Mouse (Mus musculus) heart, postnatal 0 days (tissue): ENCODE results near the gene Tfpi. TPM values are rescaled to one million over a fixed set of nuclear protein-coding genes. Genes with fewer than 3 reads are reported as not detected.

ENCODE experiments used
- ATAC-seq: fragments of 200-750 bp; cut with Nextera tagmentation; 2 replicates; pipeline ENCODE4 v1.8.0; 2017; ENCODE audit warnings: low read depth, moderate number of reproducible peaks, moderate library complexity; ENCODE audit not compliant: insufficient read depth
- DNase-seq: peaks from one replicate; pipeline ENCODE4 v3.0.0-alpha.2; 2016; ENCODE audit warnings: low spot score
- H3K27ac ChIP-seq: fragments of 300-500 bp; sonication (generic); 2 replicates; pipeline ENCODE4 v1.5.1; 2014; ENCODE audit warnings: low read depth, mild to moderate bottlenecking
- H3K27me3 ChIP-seq: fragments of 300-500 bp; sonication (generic); 2 replicates; pipeline ENCODE4 v1.6.1; 2014; ENCODE audit warnings: low read length, mixed read lengths; ENCODE audit not compliant: control insufficient read depth, insufficient read depth
- H3K36me3 ChIP-seq: fragments of 300-500 bp; sonication (generic); replicated peaks from 2 replicates; pipeline ENCODE4 v1.6.1; 2014; ENCODE audit warnings: low read length, mixed read lengths; ENCODE audit not compliant: control insufficient read depth, insufficient read depth
- H3K4me1 ChIP-seq: fragments of 300-500 bp; sonication (generic); 2 replicates; pipeline ENCODE4 v1.6.1; 2014; ENCODE audit warnings: antibody characterized with exemption; ENCODE audit not compliant: control insufficient read depth, insufficient read depth
- H3K4me2 ChIP-seq: fragments of 300-500 bp; sonication (generic); 2 replicates; pipeline ENCODE4 v1.6.1; 2014; ENCODE audit warnings: low read depth, mild to moderate bottlenecking, low read length, moderate library complexity
- H3K4me3 ChIP-seq: fragments of 300-500 bp; sonication (generic); 2 replicates; pipeline ENCODE4 v1.5.1; 2014; ENCODE audit warnings: low read depth, low read length
- H3K9ac ChIP-seq: fragments of 300-500 bp; sonication (generic); replicated peaks from 2 replicates; pipeline ENCODE4 v1.6.1; 2014; ENCODE audit warnings: low read depth, low read length, mixed read lengths
- H3K9me3 ChIP-seq: fragments of 300-500 bp; sonication (generic); replicated peaks from 2 replicates; pipeline ENCODE4 v1.6.1; 2016; ENCODE audit warnings: low read length; ENCODE audit not compliant: control insufficient read depth
- CTCF ChIP-seq: IDR thresholded peaks from 2 replicates; pipeline ENCODE4 v1.5.1; 2016; ENCODE audit warnings: antibody characterized with exemption, control low read depth, low read depth
- EP300 ChIP-seq: IDR thresholded peaks from 2 replicates; pipeline ENCODE4 v1.6.1; 2016; ENCODE audit warnings: antibody characterized with exemption, low read depth
- WGBS: fragments of 180-500 bp; shearing (Covaris S2); extraction: QIAGEN DNeasy Blood & Tissue Kit; methylation state at CpG from one replicate; pipeline ENCODE4 v1.1.7; 2014; 5-methylcytosine and 5-hydroxymethylcytosine counted together
- polyA plus RNA-seq: library from polyadenylated mRNA; unstranded; fragments of >200 nt; fragmentation: Nextera tagmentation; extraction: Ambion mirVana; gene quantifications from 2 replicates; pipeline ENCODE4 v1.2.1, GENCODE M21; 2015
- total RNA-seq: library from RNA; depleted of rRNA; stranded (reverse); fragments of >200 nt; gene quantifications from 2 replicates; pipeline ENCODE4 v1.2.3, GENCODE M21; 2014; ENCODE audit warnings: low replicate concordance

Gene Tfpi
- total and polyA plus RNA-seq, 2 experiments from 2014 or later, result 55.2 to 58.4 TPM

- H3K4me3 ChIP-seq, result no peak overlapping the region
Measured at GRCm38 (mm10) chr2:84462411-84462810, 14.2 kb downstream of the Tfpi start.

GRCm38 (mm10) chr2:84459651-84460177 is 16.9 kb downstream of the Tfpi start:
- H3K9me3 ChIP-seq, result no peaks in the 10 kb centered on the region
- ATAC-seq (peak; percentile 59; the same call in 1 of the 2 replicates), DNase-seq (peak; percentile 64)
- H3K4me3 ChIP-seq, result no peak overlapping the region
- no peak overlapping the region for H3K9ac ChIP-seq
- H3K4me2 ChIP-seq, result no peak overlapping the region; the same call in 1 of the 2 replicates
- WGBS, result 45% methylated on average over 11 of the region's 11 CpGs
- peaks cover 10% of the 10 kb centered on the region; the same call in 1 of the 2 replicates for H3K36me3 ChIP-seq
- TF ChIP-seq CTCF, result no peak
- TF ChIP-seq EP300, result no peak
- H3K27ac ChIP-seq, result peak overlapping the region; percentile 18
- no peaks in the 10 kb centered on the region for H3K27me3 ChIP-seq
- peaks cover 3% of the 10 kb centered on the region; the same call in 1 of the 2 replicates for H3K4me1 ChIP-seq

More at GRCm38 (mm10) chr2:84462411-84462810, 14.2 kb downstream of the Tfpi start:
- H3K4me1 ChIP-seq, result peaks cover 9% of the 10 kb centered on the region; the same call in 1 of the 2 replicates
- H3K9me3 ChIP-seq, result no peaks in the 10 kb centered on the region
- WGBS, result 74% methylated on average over 3 of the region's 3 CpGs
- no peak overlapping the region for H3K9ac ChIP-seq
- H3K4me2 ChIP-seq, result no peak overlapping the region
- TF ChIP-seq CTCF (no peak), EP300 (no peak)
- no peak for DNase-seq
- no peak for ATAC-seq
- no peaks in the 10 kb centered on the region for H3K27me3 ChIP-seq
- H3K27ac ChIP-seq, result no peak overlapping the region
- 0 out of 2 replicates have a peak, but pooled peaks cover 4% of the 10 kb centered on the region for H3K36me3 ChIP-seq

GRCm38 (mm10) chr2:84457221-84457620 is 19.4 kb downstream of the Tfpi start:
- Histone ChIP-seq H3K9ac (no peak overlapping the region), H3K27ac (no peak overlapping the region)

GRCm38 (mm10) chr2:84455236-84455799 is 21.3 kb downstream of the Tfpi start:
- ATAC-seq (peak; percentile 72), DNase-seq (peak; percentile 89)
- no peak overlapping the region for H3K9ac ChIP-seq
- H3K4me1 ChIP-seq, result peaks cover 3% of the 10 kb centered on the region; the same call in 1 of the 2 replicates
- H3K4me2 ChIP-seq, result peak overlapping the region; percentile 25; the same call in 1 of the 2 replicates
- no peak overlapping the region for H3K4me3 ChIP-seq
- TF ChIP-seq CTCF (peak; percentile 90), EP300 (no peak)
- peaks cover 13% of the 10 kb centered on the region for H3K36me3 ChIP-seq
- H3K27me3 ChIP-seq, result no peaks in the 10 kb centered on the region
- H3K27ac ChIP-seq, result peak overlapping the region; percentile 33; the same call in 1 of the 2 replicates
- WGBS, result 6% methylated on average over 5 of the region's 5 CpGs
- no peaks in the 10 kb centered on the region for H3K9me3 ChIP-seq

More at GRCm38 (mm10) chr2:84457221-84457620, 19.4 kb downstream of the Tfpi start:
- no peak overlapping the region for H3K4me2 ChIP-seq
- 48% methylated on average over 6 of the region's 6 CpGs for whole genome bisulfite sequencing
- peaks cover 8% of the 10 kb centered on the region for H3K36me3 ChIP-seq
- no peak for TF ChIP-seq CTCF
- TF ChIP-seq EP300, result no peak
- DNase-seq (no peak), ATAC-seq (no peak)
- H3K9me3 ChIP-seq, result no peaks in the 10 kb centered on the region
- H3K27me3 ChIP-seq, result no peaks in the 10 kb centered on the region
- peaks cover 3% of the 10 kb centered on the region; the same call in 1 of the 2 replicates for H3K4me1 ChIP-seq
- H3K4me3 ChIP-seq, result no peak overlapping the region

GRCm38 (mm10) chr2:84454551-84455235 is 21.9 kb downstream of the Tfpi start:
- peaks cover 13% of the 10 kb centered on the region for H3K36me3 ChIP-seq
- peak overlapping the region; percentile 33 for H3K27ac ChIP-seq
- H3K9me3 ChIP-seq, result no peaks in the 10 kb centered on the region
- ATAC-seq, result peak; percentile 52; the same call in 1 of the 2 replicates
- 49% methylated on average over 10 of the region's 10 CpGs for WGBS
- DNase-seq, result no peak
- H3K4me3 ChIP-seq, result no peak overlapping the region
- no peak overlapping the region for H3K4me2 ChIP-seq
- no peaks in the 10 kb centered on the region for H3K27me3 ChIP-seq
- H3K9ac ChIP-seq, result no peak overlapping the region
- H3K4me1 ChIP-seq, result peaks cover 3% of the 10 kb centered on the region; the same call in 1 of the 2 replicates
- no peak for TF ChIP-seq EP300
- TF ChIP-seq CTCF, result no peak
